Mouse (Mus musculus): ENCODE measurements around the gene Hic2.
A peak's percentile ranks its signal among the peaks of the same experiment; 100 is the strongest.
"Not testable (repeated sequence)": the region's sequence is repeated elsewhere in the genome, so short reads cannot be mapped to it uniquely, and the experiment has no call there.

The Hic2 gene

DNA sequence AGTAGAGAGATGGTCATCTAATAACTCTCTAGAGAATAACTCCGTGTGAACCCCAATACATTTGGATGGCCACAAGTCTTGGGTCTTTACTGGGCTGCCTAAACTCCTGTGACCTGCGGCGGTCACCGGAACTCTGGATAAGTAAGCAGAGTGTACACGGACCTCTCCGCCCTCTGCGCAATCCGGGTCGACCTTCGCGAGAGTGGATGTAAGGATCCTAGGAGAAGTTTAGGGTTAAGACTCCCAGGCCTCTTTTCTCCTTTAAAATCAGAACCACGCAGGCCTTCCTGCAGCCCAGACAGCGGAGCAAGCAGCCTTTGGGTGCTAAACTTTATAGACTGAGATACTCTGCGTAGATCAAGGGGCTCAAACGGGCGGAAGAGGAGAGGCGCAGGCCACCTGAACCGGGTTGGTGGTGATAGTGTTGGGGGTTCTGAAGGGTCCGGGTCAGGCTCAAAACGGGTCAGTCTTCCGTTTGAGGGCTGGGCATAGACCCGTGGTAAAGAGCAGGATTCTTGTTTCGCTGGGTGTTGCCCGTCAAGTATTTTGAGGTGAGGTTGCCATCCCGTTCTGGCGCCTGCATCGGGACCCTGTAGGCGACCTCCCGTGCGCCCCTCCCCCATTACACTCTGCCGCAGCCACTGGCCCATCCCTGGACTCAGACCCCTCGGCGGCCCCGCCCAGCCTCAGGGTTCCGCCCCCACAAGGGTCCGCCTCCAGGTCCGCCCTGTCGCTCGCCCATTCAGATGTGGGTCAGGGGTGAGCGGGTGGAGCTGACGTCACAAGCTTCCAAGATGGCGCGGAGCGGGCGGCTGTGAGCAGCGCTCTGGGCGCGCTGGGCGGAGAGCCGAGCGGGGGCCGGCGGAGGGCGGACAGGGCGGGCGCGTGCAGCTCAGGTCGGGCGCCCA, at the start of gene Hic2:
Gene Hic2 (plus strand): TSS at position 779 of the 908 bp plus-strand sequence.
- peak; percentile 97 to 98 for DNase-seq (ENCODE audit: inconsistent age in 2 of 2, low spot score in 1 of 2)

DNA sequence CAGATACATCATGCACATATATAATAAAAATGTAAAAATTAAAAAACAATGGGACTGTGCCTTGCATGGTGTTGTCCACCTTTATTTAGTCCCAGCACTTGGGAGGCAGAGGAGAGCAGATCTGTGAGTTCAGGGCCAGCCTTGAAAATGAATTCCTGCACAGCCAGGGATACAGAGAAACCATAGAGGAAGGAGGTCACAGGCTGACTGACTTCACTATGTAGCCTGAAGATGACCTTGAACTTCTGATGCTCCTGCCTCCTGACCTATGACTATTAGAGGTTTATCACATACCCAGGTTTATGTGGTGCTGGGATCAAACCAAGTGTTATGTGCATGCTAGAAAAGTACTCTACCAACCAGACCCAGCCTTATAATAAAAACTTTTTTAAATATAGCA, 47.9 kb upstream of the Hic2 start:
- DNase-seq (ENCODE audit: inconsistent age in 2 of 2, low spot score in 1 of 2), result peak in 1 of 2 experiments; percentile 56

DNA sequence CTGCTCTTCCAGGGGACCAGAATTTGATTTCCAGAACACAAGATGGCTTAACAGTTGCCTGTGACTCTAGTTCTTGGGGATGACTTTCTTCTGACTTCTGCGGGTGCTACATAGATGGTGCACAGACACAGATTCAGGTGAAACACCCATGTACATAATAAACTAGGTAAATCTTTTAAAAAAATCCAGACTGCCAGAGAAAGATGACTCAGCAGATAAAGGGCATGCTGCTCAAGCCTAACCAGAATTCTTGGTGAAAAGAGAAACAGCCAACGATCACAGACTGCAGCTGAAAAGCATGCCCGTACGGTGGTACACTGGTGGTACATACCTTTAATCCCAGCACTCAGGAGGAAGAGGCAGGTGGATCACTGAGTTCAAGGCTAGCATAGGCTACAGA, 39.5 kb upstream of the Hic2 start:
- DNase-seq (ENCODE audit: inconsistent age in 2 of 2, low spot score in 1 of 2), result no peak

DNA sequence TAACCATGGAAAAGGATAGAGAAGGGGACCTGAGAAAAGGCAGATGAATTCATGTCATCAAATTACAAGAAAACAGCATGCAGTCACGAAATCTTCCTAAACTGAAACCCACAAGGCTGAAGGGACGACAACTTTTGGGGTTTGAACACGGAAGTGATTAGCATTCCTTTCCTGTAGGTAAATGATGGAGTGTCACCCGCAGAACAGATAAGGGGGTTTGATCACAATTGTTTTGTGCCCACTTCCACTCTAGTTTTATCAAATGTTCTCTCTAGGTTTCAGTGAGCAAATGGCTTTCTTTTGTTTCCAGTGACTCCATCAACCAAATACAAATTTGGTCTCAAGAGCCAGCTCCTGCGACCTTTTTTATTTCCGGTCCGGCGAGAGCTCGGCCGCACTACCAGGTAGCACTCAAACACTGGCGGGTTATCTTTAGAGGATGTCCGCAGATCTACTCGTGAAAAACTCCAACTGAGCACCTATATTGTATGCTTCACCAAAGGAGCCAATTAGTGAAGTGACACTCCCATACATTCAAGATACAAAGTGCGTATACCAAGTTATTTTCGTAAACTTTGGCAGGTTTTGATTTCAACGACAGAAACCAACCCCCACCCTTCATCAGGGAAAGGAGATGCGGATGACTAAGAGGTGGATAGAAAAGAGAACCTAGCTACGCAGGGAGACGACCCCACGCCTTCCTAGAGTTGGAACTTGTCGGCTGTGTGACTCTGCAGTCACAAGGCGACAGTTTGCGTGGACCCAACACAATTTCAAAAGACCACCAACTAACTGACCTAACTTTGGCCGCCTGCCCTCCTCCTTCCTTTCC, 33.0 kb upstream of the Hic2 start:
- DNase-seq (ENCODE audit: inconsistent age in 2 of 2, low spot score in 1 of 2), result no peak

DNA sequence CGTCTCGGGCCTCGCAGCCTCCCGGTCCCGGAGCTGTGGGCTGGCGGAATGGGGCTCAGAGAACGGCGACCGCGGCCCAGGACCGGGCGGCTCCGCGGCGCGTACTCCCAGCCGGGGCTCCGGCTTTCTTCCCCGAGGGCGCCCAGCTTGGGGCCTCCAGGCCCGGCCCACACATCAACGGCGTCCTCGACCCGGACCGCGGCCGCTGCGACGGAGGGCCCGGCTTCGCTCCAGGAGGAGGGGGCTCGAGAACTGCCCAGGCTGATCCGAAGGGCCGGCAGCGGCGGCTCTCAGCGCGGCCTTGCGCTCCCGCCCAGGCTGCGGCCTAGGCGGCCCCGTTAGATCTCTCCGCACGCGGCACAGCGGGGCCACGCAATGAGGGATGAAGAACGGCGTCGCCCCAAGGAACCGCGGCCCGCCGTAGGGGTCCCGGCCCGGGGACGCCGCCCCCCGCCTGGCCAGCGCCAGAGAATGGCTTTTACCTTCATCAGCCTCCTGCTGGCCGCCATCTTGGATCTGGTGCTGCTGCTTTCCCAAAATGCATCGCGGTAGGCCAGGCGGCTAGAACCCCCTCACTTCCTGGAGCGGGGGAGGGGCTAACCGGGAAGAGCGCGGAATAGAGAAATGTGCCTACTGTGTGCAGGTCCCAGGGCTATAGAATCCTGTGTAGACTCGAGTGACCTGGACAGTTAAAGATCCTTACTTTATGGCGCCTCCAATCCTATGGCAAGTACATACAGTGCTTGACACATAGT, 32.2 kb upstream of the Hic2 start:
- peak; percentile 88 to 95 for DNase-seq (ENCODE audit: inconsistent age in 2 of 2, low spot score in 1 of 2)

DNA sequence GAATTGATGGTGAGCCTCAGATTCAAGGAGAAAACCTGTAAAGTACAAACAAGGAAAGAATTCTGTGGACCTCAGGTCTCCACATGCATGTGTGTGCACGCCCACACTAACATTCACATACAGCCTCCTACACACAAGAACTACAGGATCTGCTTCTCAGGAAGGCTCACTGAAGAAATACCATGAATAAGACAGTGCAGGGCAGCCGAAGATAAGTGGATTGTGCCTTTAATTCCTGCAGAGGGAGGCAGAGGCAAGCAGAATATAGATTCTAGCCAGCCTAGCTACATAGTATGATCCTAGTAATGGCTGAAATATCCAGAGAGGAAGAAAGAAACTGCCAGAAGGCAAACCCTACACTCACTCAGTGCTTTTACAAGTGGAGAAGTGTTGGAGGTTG, 31.4 kb upstream of the Hic2 start:
- no peak for DNase-seq (ENCODE audit: inconsistent age in 2 of 2, low spot score in 1 of 2)

DNA sequence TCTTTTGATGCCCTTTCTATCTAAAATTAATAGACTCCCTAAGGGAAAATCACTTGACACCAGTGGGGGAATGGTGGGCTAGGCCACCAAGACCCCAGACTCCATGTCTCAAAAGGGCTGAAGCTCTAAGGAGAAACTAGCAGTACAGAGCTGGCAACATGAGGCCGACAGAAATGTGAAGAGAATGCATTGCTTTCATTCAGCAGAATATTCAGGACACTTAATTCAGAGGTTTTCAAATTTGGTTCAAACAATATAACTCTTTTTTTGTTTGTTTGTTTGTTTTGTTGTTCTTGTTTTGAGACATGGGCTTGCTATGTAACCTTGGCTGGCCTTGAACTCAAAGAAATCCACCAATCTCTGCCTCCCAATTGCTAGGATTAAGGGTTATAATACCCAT, 30.8 kb upstream of the Hic2 start, which contains the start of gene Ube2l3:
Gene Ube2l3 (minus strand): TSS at position 101 of the 400 bp plus-strand sequence.
- no peak for DNase-seq (ENCODE audit: inconsistent age in 2 of 2, low spot score in 1 of 2)

DNA sequence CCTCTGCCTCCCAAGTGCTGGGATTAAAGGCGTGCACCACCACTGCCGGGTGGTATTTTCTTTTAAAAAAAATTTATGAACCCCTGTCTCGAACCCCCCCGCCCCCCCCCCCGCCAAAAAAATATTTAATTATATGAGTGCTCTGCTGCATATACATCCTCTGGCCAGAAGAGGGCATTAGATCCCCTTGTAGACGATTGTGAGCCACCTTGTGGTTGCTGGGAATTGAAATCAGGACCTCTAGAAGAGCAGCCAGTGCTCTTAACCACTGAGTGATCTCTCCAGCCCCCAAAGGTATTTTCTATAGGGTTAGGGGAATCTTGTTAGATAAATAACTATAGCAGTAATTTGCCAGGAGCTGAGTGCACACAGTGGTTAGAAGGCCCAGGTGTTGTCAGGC, 28.4 kb upstream of the Hic2 start:
- peak; percentile 29 to 72 for DNase-seq (ENCODE audit: inconsistent age in 2 of 2, low spot score in 1 of 2)

DNA sequence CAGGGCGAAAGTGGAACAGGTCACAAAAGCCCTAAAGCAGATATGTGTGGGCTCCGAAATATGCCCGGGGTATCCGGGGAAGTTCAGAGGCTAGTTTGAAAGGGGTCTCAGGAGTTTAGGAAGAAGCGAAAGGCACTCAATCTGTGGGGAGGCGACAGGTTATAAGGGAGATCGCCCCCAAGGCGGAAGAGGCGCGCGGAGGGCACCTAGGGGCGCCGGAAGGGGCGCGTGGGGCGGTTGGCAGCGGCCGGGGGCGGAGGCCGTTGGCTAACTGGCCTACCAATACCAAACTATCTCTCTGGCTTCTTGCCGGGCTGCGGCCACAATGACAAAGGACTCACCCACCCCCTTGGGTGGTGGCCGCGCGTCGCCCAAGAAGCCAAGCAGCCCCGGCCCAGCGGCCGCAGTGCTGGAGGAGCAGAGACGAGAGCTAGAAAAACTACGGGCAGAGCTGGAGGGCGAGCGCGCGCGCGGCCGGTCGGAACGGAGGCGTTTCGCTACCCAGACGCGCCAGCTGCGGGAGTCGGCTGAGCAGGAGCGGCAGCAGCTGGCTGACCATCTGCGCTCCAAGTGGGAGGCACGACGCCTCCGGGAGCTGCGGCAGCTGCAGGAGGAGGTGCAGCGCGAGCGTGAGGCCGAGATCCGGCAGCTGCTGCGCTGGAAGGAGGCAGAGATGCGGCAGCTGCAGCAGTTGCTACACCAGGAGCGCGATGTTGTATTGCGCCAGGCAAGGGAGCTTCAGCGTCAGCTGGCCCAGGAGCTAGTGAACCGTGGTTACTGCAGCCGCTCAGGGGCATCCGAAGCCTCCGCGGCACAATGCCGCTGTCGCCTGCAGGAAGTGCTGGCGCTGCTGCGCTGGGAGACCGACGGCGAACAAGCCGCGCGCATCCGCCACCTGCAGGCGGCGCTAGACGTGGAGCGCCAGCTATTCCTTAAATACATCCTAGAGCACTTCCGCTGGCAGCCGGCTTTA, 24.7 kb upstream of the Hic2 start, which contains the start of gene Rimbp3:
Gene Rimbp3 (plus strand): TSS at position 215 of the 973 bp plus-strand sequence.
- DNase-seq (ENCODE audit: inconsistent age in 2 of 2, low spot score in 1 of 2), result peak; percentile 85 to 95

DNA sequence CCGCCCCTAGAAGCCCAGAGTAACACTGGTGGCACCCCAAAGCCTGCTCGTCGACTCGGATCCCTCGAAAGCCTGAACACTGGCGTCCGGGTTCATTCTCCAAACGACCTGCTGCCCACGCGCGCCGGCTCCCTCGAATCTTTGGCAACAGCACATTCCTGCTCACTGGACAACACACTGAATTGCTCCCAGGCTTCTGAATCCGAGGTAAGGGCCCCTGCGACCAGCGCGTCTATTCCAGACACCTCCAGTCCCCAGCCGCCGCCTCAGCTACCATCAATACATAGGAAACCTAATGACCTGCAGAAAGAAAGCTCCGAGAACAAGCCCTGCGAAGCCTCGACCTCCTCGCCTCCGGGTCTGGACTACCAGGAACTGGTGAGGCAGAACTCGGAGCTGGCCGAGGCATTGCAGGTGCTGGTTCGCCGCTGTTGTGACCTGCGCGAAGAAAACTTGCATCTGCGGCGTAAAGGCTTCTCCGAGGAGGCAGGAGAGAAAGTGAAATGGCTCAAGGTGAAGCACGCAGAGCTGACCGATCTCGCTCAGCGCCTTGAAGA, 23.9 kb upstream of the Hic2 start:
- DNase-seq (ENCODE audit: inconsistent age in 2 of 2, low spot score in 1 of 2), result no peak

DNA sequence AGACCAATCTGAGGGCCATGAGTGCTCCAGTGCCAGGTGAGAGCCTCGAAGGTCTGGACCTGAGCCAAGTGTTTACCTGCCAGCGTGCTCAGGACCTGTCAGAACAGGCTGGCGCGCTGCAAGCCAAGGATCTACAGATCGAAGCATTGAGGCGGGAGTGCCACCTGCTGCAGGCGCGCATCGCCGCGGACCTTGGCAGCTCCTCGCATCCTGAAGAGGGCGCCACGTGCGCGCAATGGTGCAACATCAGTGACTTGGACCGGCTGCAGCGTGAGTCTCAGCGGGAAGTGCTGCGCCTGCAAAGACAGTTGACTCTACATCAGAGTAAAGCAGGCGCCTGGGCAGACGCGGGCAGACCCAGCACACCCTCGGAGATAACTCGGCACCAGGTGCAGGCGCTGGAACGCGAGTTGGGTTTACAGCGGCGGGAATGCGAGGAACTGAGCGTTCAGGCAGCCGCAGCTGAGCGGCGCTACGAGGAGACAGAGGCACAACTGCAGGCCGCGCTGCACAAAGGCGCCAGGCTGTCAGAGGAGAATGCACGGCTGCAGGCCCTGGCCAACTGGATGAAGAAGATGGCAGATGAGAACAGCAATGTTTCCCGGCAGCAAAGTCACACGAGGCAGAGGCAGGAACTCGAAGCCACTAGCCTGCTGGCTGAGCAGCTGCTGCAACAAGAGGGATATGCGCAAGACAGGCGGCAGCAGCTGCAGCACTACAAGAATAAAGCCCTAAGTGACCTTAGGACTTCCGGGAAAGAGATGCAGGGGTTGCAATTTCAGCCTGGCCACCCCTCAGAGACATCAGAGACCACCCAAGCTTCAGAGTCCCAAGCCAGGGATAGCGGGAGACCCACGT, 23.2 kb upstream of the Hic2 start:
- DNase-seq (ENCODE audit: inconsistent age in 2 of 2, low spot score in 1 of 2), result peak; percentile 89 to 96

DNA sequence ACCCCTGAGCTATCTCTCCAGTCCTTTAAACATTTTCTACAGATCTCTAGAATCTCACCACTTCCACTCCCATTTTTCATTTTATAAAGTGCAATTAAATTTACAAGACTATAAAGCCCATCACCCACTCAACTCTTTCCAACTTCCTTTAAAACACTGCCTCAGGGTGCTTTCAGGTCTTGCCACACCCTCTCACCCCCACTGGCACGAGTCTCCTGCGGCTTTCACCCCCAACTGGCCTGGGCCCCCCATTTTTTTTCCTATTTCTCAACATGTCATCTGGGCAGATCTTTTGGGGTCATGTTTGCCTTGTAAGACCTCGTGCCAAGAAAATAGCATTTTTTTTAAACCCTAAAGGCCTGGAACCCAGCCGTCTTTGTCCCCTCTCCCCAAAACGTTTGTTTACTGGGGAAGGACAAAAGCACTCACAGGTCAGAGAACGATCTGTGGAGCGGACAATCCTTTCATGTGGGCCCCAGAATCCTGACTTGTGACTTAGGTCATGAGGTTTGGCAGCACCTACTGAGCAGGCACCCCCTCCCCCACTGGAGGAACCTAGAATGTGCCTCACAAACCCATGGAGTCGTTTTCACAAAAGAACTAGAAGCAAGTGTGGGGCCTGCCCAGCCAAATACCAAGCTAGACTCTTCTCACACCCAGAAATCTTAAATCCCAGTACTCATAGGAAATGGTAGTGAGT, 16.3 kb upstream of the Hic2 start:
- DNase-seq (ENCODE audit: inconsistent age in 2 of 2, low spot score in 1 of 2), result no peak

DNA sequence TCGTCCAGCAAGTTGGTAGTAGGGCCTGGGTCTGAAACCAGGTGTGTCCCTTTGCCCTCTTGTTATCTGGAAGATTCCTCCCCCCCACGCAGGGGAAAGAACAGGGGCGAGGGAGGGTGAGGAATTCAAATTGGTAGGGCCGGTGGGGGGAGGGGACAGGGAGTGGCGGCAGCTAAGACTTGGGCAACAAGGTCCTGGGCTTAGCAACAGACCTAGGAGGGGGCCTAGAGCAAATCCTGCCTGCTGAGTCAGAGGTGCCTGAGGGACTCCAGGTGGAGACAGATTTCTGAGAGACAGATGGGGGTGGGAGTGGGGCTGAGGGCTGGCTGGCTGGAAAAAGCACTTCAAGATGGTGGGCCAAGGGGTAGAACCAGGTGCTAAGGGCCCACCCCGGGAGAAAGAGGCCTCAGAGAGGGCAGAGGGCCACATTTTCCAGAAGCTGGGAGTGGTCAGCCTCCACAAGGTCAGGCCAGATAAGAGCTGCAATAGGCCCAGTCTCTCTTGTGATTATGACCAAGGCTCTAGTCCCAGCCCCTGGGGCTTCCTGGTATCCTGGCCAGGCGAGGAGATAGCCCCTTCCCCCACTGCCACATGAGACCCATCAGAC, 13.1 kb upstream of the Hic2 start:
- no peak for DNase-seq (ENCODE audit: inconsistent age in 2 of 2, low spot score in 1 of 2)

DNA sequence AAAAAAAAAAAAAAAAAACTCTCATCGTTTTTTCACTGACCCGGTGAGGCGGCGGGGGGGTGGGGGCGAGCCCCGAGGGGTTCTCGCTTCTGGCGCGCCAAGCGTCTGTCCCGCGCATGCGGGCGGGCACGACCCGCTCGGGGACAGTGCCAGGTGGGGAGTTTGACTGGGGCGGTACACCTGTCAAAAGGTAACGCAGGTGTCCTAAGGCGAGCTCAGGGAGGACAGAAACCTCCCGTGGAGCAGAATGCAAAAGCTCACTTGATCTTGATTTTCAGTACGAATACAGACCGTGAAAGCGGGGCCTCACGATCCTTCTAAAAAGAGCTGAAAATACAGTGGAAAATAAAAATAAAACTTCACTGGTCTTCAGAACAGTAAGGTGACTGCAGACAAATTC, 11.2 kb upstream of the Hic2 start:
- peak; percentile 95 to 100 for DNase-seq (ENCODE audit: inconsistent age in 2 of 2, low spot score in 1 of 2)

DNA sequence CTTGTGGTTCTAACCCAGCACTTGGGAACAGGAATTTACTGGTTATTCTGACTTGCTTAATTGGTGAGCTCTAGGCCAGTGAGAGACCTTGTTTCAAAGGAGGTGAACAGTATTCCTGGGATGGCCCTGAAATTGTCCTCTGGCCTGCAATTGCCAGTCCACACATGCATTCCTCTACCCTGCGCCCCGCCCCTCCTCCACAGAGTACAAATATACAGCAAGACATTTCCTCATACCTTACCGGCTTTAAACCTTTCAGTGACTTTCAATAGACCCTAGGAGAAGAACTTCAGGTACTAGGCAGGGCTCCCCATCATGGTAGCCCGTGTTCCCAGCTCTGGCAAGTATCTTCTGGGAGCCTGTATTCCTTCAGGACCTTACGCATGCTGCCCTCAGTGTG, 7.8 kb upstream of the Hic2 start:
- no peak for DNase-seq (ENCODE audit: inconsistent age in 2 of 2, low spot score in 1 of 2)

DNA sequence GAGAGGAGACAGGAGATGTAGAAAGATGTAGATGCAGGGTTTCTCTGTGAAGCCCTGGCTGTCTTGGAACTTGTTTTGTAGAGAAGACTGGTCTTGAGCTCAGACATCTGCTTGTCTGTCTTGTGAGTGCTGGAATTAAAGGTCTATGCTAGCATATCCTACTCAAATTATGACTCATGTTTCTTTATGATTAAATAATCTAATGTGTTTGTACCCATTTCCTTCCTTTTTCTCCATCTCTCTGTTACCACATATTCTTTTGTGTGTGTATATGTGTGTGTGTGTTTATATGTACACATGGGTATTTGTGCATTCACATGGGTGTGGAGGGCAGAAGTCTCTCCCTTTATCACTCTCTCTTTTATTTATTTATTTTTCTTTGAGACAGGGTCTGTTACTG, 6.9 kb upstream of the Hic2 start:
- DNase-seq (ENCODE audit: inconsistent age in 2 of 2, low spot score in 1 of 2), result no peak

DNA sequence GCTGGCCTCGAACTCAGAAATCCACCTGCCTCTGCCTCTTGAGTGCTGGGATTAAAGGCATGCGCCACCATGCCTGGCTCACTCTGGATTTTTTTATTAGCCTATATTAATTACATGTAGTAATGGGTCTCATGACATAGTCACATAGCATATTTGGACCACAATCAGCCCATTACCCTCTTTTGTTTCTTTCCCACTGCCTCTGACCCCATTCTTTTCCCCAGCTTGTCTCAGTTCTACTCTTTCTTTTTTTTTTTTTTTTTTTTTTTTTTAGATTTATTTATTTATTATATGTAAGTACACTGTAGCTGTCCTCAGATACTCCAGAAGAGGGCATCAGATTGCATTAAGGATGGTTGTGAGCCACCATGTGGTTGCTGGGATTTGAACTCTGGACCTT, 1.8 kb upstream of the Hic2 start:
- not testable (repeated sequence) for DNase-seq (ENCODE audit: inconsistent age in 2 of 2, low spot score in 1 of 2)
